Mouse (Mus musculus) CH12.LX (cell line): ENCODE measurements around the gene Dlg1. TPM values are rescaled to one million over a fixed set of nuclear protein-coding genes. Genes with fewer than 3 reads are reported as not detected.

ENCODE experiments used
- DNase-seq: peaks from one replicate; pipeline ENCODE4 v3.0.0-alpha.2; 2013; ENCODE audit errors: extremely low read depth
- H3K27ac ChIP-seq: 2 replicates; pipeline ENCODE4 v1.5.1; 2012; ENCODE audit warnings: low read depth, mild to moderate bottlenecking, control low read depth, moderate library complexity; ENCODE audit not compliant: insufficient read depth
- H3K27me3 ChIP-seq: replicated peaks from 2 replicates; pipeline ENCODE3; 2012; ENCODE audit warnings: inconsistent platforms
- H3K36me3 ChIP-seq, 2 experiments: replicated peaks in 1 of 2; 2 replicates each; pipeline versions ENCODE3 to v1.6.1; 2012; ENCODE audit warnings: inconsistent platforms in 1 of 2, low read length in 1 of 2, mild to moderate bottlenecking in 1 of 2, mixed read lengths in 1 of 2, moderate library complexity in 1 of 2; ENCODE audit not compliant: control insufficient read depth in 1 of 2, insufficient read depth in 1 of 2
- H3K4me1 ChIP-seq, 2 experiments: 2 replicates each; pipeline ENCODE4 v1.6.1; 2012; ENCODE audit warnings: inconsistent platforms in 1 of 2, moderate library complexity in 1 of 2; ENCODE audit not compliant: insufficient read depth in 2 of 2, control insufficient read depth in 1 of 2
- H3K4me2 ChIP-seq: 2 replicates; pipeline ENCODE4 v1.6.1; 2012; ENCODE audit warnings: low read depth, mild to moderate bottlenecking, control low read depth; ENCODE audit not compliant: poor library complexity, insufficient read depth, severe bottlenecking
- H3K4me3 ChIP-seq, 3 experiments: fragments of 150-350 bp in 1 of 3; sonication (generic) in 1 of 3; replicated peaks in 1 of 3; 2 replicates each; pipeline versions ENCODE3 to v1.5.1; 2011 to 2012; ENCODE audit warnings: low read depth in 2 of 3, low read length in 2 of 3, mild to moderate bottlenecking in 2 of 3, moderate library complexity in 2 of 3, control low read depth in 1 of 3, improper control_type of control experiment in 1 of 3, inconsistent platforms in 1 of 3, mixed read lengths in 1 of 3; ENCODE audit not compliant: poor library complexity in 1 of 3
- H3K79me2 ChIP-seq: replicated peaks from 2 replicates; pipeline ENCODE4 v1.6.1; 2012; ENCODE audit warnings: mild to moderate bottlenecking, moderate library complexity; ENCODE audit not compliant: control insufficient read depth, poor library complexity, insufficient read depth, severe bottlenecking; ENCODE audit errors: extremely low read depth
- H3K9ac ChIP-seq: 2 replicates; pipeline ENCODE4 v1.6.1; 2012; ENCODE audit warnings: low read depth, mild to moderate bottlenecking, control low read depth, moderate library complexity; ENCODE audit not compliant: insufficient read depth
- H3K9me3 ChIP-seq: replicated peaks from 2 replicates; pipeline ENCODE3; 2012; ENCODE audit warnings: low read length, inconsistent platforms, mixed read lengths
- CHD1 ChIP-seq: IDR thresholded peaks from 2 replicates; pipeline ENCODE4 v1.6.1; 2012; ENCODE audit warnings: low read depth, low read length, improper control_type of control experiment, inconsistent platforms
- CHD2 ChIP-seq: IDR thresholded peaks from 2 replicates; pipeline ENCODE4 v1.6.1; 2011; ENCODE audit warnings: low read length, improper control_type of control experiment
- CTCF ChIP-seq, 2 experiments: IDR thresholded peaks in 1 of 2; conservative IDR thresholded peaks in 1 of 2; 2 replicates each; pipeline ENCODE4 v1.5.1; 2011 to 2012; ENCODE audit warnings: low read depth in 2 of 2, low read length in 2 of 2, improper control_type of control experiment in 1 of 2, inconsistent platforms in 1 of 2, mild to moderate bottlenecking in 1 of 2, moderate library complexity in 1 of 2
- EP300 ChIP-seq: IDR thresholded peaks from 2 replicates; pipeline ENCODE4 v1.6.1; 2011; ENCODE audit warnings: low read length, improper control_type of control experiment
- GABPA ChIP-seq: IDR thresholded peaks from 2 replicates; pipeline ENCODE4 v1.6.1; 2012; ENCODE audit warnings: low read depth, low read length, improper control_type of control experiment, inconsistent platforms; ENCODE audit not compliant: insufficient replicate concordance
- JUND ChIP-seq: conservative IDR thresholded peaks from 2 replicates; pipeline ENCODE4 v1.6.1; 2011; ENCODE audit warnings: low read depth, low read length, improper control_type of control experiment
- MAFK ChIP-seq: IDR thresholded peaks from 2 replicates; pipeline ENCODE4 v1.6.1; 2011; ENCODE audit warnings: low read length, improper control_type of control experiment; ENCODE audit not compliant: insufficient replicate concordance
- MAX ChIP-seq: IDR thresholded peaks from 2 replicates; pipeline ENCODE4 v1.6.1; 2011; ENCODE audit warnings: low read length, improper control_type of control experiment
- MAZ ChIP-seq: IDR thresholded peaks from 2 replicates; pipeline ENCODE4 v1.6.1; 2012; ENCODE audit warnings: low read depth, mild to moderate bottlenecking, inconsistent platforms, low read length, improper control_type of control experiment, moderate library complexity
- MEF2A ChIP-seq: IDR thresholded peaks from 2 replicates; pipeline ENCODE4 v1.6.1; 2014; ENCODE audit warnings: low read depth, mild to moderate bottlenecking, inconsistent platforms, low read length, improper control_type of control experiment, borderline replicate concordance
- MXI1 ChIP-seq: IDR thresholded peaks from 2 replicates; pipeline ENCODE4 v1.6.1; 2011; ENCODE audit warnings: mild to moderate bottlenecking, low read depth, low read length, improper control_type of control experiment
- MYC ChIP-seq: IDR thresholded peaks from 2 replicates; pipeline ENCODE4 v1.6.1; 2011; ENCODE audit warnings: low read depth, mild to moderate bottlenecking, improper control_type of control experiment, low read length
- PAX5 ChIP-seq: IDR thresholded peaks from 2 replicates; pipeline ENCODE4 v1.6.1; 2012; ENCODE audit warnings: low read length, inconsistent platforms, mixed read lengths
- POLR2A ChIP-seq: IDR thresholded peaks from 2 replicates; pipeline ENCODE4 v1.6.1; 2011; ENCODE audit warnings: low read depth, mild to moderate bottlenecking, improper control_type of control experiment, low read length
- RAD21 ChIP-seq: IDR thresholded peaks from 2 replicates; pipeline ENCODE4 v1.6.1; 2011; ENCODE audit warnings: low read depth, mild to moderate bottlenecking, low read length, improper control_type of control experiment, moderate library complexity
- RCOR1 ChIP-seq: conservative IDR thresholded peaks from 2 replicates; pipeline ENCODE4 v1.6.1; 2012; ENCODE audit warnings: low read depth, mild to moderate bottlenecking, inconsistent platforms, low read length, improper control_type of control experiment
- USF1 ChIP-seq: IDR thresholded peaks from 2 replicates; pipeline ENCODE4 v1.6.1; 2014; ENCODE audit warnings: low read depth, mild to moderate bottlenecking, inconsistent platforms, low read length, improper control_type of control experiment
- USF2 ChIP-seq: conservative IDR thresholded peaks from 2 replicates; pipeline ENCODE4 v1.6.1; 2011; ENCODE audit warnings: low read depth, low read length, improper control_type of control experiment
- ZC3H11A ChIP-seq: IDR thresholded peaks from 2 replicates; pipeline ENCODE4 v1.6.1; 2012; ENCODE audit warnings: low read depth, mild to moderate bottlenecking, inconsistent platforms, low read length, improper control_type of control experiment
- ZKSCAN1 ChIP-seq: IDR thresholded peaks from 2 replicates; pipeline ENCODE4 v1.6.1; 2012; ENCODE audit warnings: low read depth, inconsistent platforms, low read length, improper control_type of control experiment, borderline replicate concordance
- ZMIZ1 ChIP-seq: IDR thresholded peaks from 2 replicates; pipeline ENCODE4 v1.6.1; 2012; ENCODE audit warnings: low read depth, mild to moderate bottlenecking, inconsistent platforms, low read length, improper control_type of control experiment
- dilution Hi-C: fragments of 300-500 bp; cut with MboI; formaldehyde crosslinking; loops from 2 replicates; pipeline ENCODE4 v1.14.3; 2020; ENCODE audit warnings: low sequenced_read_pairs; ENCODE audit not compliant: extremely low pct_unique_long_range_greater_than_20kb, extremely low pct_ligation_motif_present
- in situ Hi-C: fragments of 300-500 bp; cut with MboI; formaldehyde crosslinking; loops from 3 replicates; pipeline ENCODE4 v1.14.3; 2019; ENCODE audit warnings: low sequenced_read_pairs, low pct_ligation_motif_present, low pct_unique_long_range_greater_than_20kb, mixed read lengths
- polyA plus RNA-seq: library from polyadenylated mRNA; unstranded; fragments of >175 nt; gene quantifications from 2 replicates; pipeline ENCODE4 v1.2.1, GENCODE M21; 2012; ENCODE audit warnings: low read depth; ENCODE audit not compliant: insufficient read length
- total RNA-seq, 2 experiments: library from RNA; depleted of rRNA; stranded (reverse); fragments of 300-350 nt in 1 of 2; fragments of >200 nt in 1 of 2; gene quantifications; 2 replicates each; pipeline ENCODE4 v1.2.3; 2012 to 2014

Gene Dlg1
- total and polyA plus RNA-seq, 3 experiments = 29.0 to 47.9 (median 37.4) TPM

- Histone ChIP-seq H3K79me2 (peaks cover 4% of the 10 kb centered on the region; the same call in 1 of the 2 replicates), H3K4me3 (no peak overlapping the region), H3K4me1 (peaks cover 0 to 4% of the 10 kb centered on the region in 2 experiments; a peak in 1 of 4 replicates), H3K36me3 (peaks cover 2 to 15% of the 10 kb centered on the region in 2 experiments), H3K27me3 (no peaks in the 10 kb centered on the region), H3K9me3 (no peaks in the 10 kb centered on the region), H3K27ac (no peak overlapping the region), H3K9ac (no peak overlapping the region), H3K4me2 (no peak overlapping the region)
- TF ChIP-seq USF2 (no peak), RAD21 (no peak)
- in situ Hi-C loops = no loop called here
- DNase-seq = no peak
- dilution Hi-C loops = no loop called here
These were observed 74.5 kb downstream of the Dlg1 start for GRCm38 (mm10) chr16:31737761-31738160.

- Histone ChIP-seq H3K4me3 (no peak overlapping the region), H3K27me3 (no peaks in the 10 kb centered on the region), H3K79me2 (no peaks in the 10 kb centered on the region; the same call in 1 of the 2 replicates), H3K9me3 (peaks cover 5% of the 10 kb centered on the region), H3K4me1 (peaks cover 0 to 4% of the 10 kb centered on the region in 2 experiments; a peak in 1 of 4 replicates), H3K27ac (no peak overlapping the region), H3K9ac (no peak overlapping the region), H3K36me3 (peaks cover 2 to 21% of the 10 kb centered on the region in 2 experiments), H3K4me2 (no peak overlapping the region)
- dilution Hi-C loops = no loop called here
- DNase-seq = no peak
- in situ Hi-C loops = no loop called here
- no peak for TF ChIP-seq EP300
- TF ChIP-seq ZC3H11A = no peak
- no peak for TF ChIP-seq CTCF (conservative IDR thresholded peaks at IDR 0.05 in 1 of 2, IDR thresholded peaks at IDR 0.05 in 1 of 2; ENCODE audit: low read depth in 2 of 2, low read length in 2 of 2)
- TF ChIP-seq GABPA = no peak
- TF ChIP-seq ZKSCAN1 = no peak
- no peak for TF ChIP-seq CHD2
- no peak for TF ChIP-seq CHD1
- TF ChIP-seq USF2 = no peak
- no peak for TF ChIP-seq USF1
- no peak for TF ChIP-seq MXI1
- no peak for TF ChIP-seq MYC
- no peak for TF ChIP-seq ZMIZ1
- no peak for TF ChIP-seq POLR2A
- TF ChIP-seq PAX5 = no peak
- no peak for TF ChIP-seq RCOR1
- TF ChIP-seq JUND = no peak
- TF ChIP-seq MAFK = no peak
- no peak for TF ChIP-seq MAX
- no peak for TF ChIP-seq MEF2A
- TF ChIP-seq MAZ = no peak
These were observed 77.0 kb downstream of the Dlg1 start for GRCm38 (mm10) chr16:31740271-31740670.
